Mouse (Mus musculus): ENCODE results near the gene Grwd1. TPM values are rescaled to one million over a fixed set of nuclear protein-coding genes. Genes with fewer than 3 reads are reported as not detected.
"Not testable (repeated sequence)": the region's sequence is repeated elsewhere in the genome, so short reads cannot be mapped to it uniquely, and the experiment has no call there.

The Grwd1 gene
- total RNA-seq (2021): 10 to 100 TPM in 1 of 2 experiments, 1 to 10 TPM in 1; 10.0 to 11.2 TPM

DNA sequence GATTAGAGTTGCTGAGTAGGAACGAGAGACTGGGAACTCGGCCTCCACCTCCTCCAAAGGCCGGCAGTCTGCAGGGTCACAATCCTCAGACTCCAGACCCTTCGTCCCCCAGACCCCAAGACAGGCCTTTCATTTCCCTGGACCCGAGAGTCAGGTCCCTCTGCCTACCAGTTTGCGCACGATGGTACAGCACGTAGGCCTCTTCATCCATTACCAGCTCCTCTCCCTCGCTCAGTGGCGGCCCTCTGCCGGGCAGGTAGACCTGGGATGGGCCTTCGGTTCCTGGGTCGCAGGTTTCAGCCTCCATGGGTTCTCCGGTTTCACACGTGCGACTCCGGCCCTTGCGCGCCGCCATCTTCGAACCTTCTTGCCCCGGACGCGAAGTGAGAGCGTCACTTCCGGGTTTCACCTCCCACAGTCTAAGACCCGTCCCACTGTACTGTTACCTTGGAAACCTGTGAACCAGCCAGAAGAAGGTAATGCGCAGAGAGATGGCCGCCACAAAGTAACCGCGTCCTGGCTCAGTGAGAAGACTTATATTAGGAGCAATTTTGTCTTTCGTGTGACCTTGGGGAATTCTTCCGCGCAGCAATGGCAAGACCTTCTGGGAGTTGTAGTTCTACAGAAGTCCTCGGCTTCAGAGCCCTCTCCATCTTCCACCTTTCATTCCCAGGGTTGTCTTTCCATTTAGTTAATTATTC is at the start of gene Grwd1:
TSS of gene Grwd1 (minus strand) at position 518 of the 701 bp plus-strand sequence.
- intact Hi-C loops (cut with DNase I): loop anchor here (2.0 kb wide), 1 partner anchor 18 kb away; no protein-coding TSS in a partner anchor
- DNase-seq (ENCODE audit: low spot score): peak; percentile 66

DNA sequence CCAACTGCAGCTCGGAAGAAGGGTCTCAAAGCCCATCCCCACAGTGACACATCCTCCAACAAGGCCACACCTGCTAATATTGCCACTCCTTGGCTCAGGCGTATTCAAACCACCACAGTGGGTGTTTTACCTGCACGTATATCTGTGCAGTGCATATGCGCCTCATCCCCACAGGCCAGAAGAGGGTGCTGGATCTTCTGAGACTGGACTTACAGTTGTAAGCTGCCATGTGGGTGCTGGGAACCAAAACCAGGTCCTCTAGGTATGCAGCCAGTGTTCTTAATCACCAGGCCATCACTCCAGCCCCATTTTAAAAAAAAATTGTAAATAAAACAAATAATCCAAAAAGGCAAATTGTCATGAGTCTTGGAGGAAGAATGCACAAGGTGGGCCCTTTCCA is 49.8 kb upstream of the Grwd1 start:
- intact Hi-C loops (cut with DNase I): no loop called here
- no peak for DNase-seq (ENCODE audit: low spot score)

DNA sequence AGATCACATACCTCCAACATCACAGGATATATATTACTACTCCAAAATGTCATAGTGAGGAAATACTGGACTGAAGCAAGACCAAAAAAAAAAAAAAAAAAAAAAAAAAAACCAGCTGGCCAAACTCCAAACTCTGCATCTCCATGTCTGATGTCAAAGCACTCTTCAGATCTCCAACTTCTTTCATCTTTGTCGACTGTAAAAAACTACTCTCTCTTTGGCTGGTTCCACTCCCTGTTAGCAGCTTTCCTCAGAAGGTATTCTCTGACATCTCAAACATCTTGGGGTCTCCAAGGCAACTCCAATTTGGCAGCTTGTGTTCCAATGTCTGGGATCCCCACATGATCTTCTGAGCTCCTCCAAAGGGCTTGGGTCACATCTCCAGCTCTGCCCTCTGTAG is 47.5 kb upstream of the Grwd1 start, which contains the start of gene Grin2d:
TSS of gene Grin2d (minus strand) at position 101 of the 400 bp plus-strand sequence.
- DNase-seq (ENCODE audit: low spot score): not testable (repeated sequence)
- intact Hi-C loops (cut with DNase I): loop anchor here (2.0 kb wide), 1 partner anchor 17 kb away; no protein-coding TSS in a partner anchor

DNA sequence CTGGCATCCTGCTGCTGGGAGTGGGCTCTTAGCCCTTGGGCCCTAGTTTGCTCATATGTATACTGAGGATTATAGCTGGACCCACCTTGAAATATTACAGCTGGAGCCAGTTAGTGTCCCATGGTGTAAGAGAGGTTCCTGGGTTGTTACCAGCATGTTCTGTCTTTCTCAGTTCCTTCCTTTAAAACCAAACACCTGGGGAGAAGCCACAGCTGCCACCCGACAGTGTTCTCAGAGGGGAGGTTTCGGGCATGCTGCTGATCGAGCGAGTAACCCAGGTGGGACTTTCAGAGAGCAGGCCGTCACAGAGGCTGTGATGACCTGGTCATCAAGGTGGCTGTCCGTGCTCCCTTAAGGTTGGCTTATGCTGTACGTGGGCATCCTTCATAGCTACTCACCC is 46.2 kb upstream of the Grwd1 start:
- intact Hi-C loops (cut with DNase I): no loop called here
- DNase-seq (ENCODE audit: low spot score): no peak

DNA sequence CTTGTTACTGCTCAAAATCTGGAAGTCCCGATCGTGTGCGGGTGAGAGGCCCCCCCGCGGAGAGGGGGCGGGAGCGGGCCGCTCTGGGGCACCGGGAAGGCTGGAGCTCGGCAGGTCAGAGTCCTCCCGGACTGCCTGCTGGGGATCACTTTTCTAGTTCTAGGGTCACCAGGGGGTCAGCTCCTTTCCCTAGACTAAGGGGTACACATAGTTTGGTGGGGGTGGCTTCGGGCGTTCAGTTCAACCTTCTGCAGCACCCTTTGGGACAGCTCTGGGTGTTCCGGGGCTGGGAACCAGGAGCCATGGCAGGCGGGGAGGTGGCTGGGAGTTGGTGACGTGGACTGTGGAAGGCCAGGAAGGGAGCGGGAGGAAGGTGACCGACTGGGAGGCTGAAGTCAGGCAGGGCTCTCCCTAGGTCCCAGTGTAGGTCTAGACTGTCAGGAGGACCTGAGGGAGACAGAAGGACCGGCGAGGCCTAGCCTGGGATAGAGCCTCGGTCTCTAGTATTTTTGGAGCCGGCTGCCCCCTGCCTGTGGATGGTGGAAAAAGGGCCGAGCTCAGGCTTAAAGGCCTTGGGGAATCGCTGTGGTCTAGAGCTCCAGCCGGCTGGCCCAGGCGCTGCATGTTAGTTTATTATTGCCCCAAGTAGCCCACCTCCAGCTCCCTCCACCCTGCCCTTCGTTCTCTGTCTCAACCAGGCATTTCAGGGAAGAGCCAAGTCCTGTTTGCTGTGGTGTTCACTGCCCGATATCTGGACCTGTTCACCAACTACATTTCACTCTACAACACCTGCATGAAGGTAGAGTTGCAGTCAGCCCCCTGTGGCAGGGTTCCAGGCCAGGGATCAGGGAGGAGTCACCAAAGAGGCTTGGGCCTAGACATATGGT is 42.6 kb upstream of the Grwd1 start:
- DNase-seq (ENCODE audit: low spot score): peak; percentile 46
- intact Hi-C loops (cut with DNase I): loop anchor here (1.0 to 5.0 kb wide), 3 partner anchors 51 to 139 kb away; partner anchors contain the start of gene Ccdc114

DNA sequence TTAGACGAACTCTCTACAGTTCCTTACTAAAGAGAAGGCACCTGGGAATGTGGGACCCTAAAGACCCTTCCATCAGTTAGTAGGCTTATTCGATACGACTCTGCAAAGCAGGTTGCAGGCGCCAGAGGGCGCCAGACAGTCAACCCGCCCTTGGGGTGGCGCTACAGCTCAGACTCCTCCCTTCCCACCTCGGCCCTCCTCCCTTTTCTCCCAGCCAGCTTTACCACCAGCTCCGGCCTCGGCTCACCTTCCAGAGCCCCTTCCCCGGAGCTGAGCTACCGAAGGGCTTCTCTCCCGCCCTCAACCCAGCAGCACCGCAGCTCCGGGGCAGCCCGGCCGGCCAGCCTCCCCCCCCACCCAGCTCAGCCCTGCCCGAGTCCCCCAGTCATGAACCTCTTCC is 41.9 kb upstream of the Grwd1 start, which contains the start of gene Kdelr1:
TSS of gene Kdelr1 (plus strand) at position 149 of the 400 bp plus-strand sequence.
- intact Hi-C loops (cut with DNase I): loop anchor here (1.0 to 5.0 kb wide), 3 partner anchors 52 to 140 kb away; partner anchors contain the start of gene Ccdc114
- peak; percentile 79 for DNase-seq (ENCODE audit: low spot score)

DNA sequence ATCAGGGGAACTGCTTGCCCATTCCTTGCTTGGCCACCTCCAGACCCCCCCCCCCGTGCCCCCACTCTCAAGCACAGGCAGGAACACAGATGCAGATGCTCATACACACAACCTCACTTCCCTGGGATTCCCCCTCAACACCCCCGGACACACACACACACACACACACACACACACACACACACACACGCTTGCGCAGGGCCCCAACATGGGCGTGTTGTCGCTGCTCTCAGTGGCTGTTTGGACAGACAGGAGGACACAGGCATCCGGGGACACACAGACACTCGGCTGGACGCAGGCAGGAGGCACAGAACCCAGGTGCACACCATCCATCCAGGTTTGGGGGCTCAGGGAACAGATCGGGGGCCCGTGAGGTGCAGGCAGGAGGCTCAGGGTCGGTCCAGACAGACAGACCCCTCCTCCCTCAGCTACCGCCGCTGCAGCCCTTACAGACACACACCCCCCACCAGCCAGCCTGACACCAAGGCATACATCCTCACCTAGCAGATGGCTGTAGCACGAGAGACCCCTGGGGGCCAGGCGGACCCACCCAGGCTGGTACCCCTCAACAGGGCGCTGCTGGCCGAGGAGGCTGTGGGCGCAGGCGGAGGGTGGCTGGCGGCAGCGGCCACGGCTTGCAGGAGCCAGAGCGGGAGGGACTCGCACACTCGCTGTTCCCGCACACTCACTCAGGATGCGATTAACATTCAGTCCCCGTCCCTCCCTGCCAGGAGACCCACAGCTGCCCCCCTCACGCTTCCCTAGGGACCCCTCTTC is 39.7 kb upstream of the Grwd1 start:
- DNase-seq (ENCODE audit: low spot score): no peak

DNA sequence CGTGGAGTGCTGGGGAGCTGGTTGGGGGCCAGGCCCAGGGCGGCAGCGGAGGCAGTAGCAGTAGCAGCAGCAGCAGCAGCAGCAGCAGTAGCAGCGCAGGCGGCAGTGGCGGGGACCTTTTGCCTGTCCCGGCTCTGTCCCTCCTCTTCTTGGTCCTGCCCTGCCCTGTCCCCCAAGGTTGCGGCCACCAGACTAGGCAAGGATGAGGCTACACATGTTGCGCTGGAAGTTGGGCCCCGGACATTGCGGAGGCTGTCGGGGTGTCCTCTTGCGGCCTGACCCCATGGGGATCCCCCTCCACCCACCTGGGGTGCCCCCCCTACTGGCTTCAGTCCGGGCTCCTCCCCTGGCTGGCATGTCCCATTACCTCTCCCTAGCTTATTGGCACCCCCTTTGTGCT is 39.0 kb upstream of the Grwd1 start:
- no peak for DNase-seq (ENCODE audit: low spot score)
- intact Hi-C loops (cut with DNase I): loop anchor here (5.0 kb wide), 1 partner anchor 143 kb away; no protein-coding TSS in a partner anchor

More for the DNA sequence above, 39.7 kb upstream of the Grwd1 start:
- intact Hi-C loops (cut with DNase I): loop anchor here (5.0 kb wide), 1 partner anchor 142 kb away; no protein-coding TSS in a partner anchor

DNA sequence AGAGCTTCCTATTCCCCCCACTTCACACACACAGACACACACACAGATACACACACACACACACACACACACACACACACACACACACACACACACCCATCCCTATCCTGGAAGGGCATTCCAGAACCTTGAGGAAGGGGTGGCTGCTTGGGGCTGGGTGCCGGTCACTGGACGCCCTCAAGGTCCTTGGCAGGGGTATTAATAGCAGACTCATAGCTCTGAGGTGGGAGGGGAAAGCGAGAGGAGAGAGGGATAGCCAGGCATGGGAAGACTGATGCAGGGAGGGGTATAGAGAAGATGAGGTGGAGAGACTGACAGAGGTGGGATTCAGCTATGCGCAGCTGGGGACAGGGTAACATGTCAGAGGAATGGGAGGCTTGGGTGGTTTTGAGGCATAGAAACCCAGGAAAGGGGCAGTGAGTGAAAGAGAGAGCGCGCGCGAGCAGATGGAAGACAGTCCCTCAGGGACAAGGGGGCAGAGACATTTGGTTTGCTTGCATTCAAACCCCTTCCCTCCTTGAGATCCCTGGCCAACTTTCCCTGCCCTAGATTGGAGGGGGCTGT is 38.4 kb upstream of the Grwd1 start:
- intact Hi-C loops (cut with DNase I): no loop called here
- no peak for DNase-seq (ENCODE audit: low spot score)

DNA sequence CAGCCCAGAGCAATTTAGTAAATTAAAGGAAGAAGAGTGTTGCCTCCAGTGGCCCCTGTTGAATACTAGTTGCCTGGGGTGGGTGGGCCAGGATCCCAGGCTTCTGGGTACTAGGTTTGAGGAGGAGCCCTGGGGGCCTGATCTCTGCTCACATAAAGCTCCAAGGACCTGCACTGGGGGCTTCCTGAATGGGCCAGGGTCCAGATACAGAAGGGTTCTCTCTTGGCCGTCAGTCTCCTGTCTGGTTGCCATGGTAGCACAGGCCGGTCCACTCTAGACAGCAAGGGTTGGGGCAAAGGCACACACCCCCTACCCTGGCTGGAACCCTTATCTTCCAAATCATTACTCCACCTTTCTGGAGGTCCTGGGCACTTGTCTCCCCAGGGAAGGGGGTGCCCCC is 37.1 kb upstream of the Grwd1 start:
- intact Hi-C loops (cut with DNase I): no loop called here

DNA sequence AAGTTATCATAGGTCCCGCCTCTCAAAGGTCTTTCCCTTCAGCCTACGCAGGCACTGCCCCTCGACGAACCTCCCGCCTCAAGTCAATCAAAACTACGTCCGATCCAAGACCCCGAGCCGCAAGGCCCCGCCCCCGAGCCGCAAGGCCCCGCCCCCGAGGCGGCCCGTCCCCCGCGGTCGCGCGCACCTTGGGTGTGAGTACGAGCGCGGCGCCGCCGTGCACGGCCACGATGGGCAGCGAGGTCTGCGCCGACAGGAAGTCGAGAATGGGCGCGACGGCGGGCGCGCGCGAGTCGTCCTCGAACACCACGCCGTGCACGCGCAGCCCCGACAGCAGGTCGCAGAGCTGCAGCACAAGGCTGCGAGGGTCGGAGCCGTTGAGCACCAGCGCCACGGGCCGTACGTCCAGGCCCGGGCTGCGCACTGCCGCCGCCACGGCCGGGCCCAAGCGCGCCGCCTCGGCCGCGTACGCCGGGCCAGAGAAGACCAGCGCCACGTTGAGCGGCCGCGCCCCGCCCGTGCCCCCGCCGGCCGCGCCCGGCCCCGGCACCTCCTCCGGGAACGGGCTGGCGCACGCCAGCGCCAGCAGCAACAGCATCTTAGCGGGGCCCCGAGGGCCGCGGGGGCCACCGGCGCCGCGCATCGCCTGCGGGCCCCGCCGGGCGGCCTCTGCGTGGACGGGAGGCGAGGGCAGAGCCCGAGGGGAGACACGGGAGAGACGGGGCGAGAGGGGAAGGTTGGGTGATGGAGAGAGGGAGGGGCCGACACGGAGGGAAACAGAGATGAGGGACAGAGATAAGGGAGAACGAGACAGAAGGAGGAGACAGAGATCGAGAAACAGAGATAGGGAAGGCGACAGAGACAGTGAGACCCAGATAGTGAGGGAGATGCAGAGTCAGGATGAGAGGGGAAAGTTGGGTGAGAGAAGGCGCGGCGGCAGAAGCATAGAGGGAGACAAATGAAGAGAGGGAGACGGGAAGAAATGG is 35.5 kb upstream of the Grwd1 start:
- DNase-seq (ENCODE audit: low spot score): peak; percentile 90
- intact Hi-C loops (cut with DNase I): no loop called here

More for the DNA sequence above, 37.1 kb upstream of the Grwd1 start:
- DNase-seq (ENCODE audit: low spot score): no peak

DNA sequence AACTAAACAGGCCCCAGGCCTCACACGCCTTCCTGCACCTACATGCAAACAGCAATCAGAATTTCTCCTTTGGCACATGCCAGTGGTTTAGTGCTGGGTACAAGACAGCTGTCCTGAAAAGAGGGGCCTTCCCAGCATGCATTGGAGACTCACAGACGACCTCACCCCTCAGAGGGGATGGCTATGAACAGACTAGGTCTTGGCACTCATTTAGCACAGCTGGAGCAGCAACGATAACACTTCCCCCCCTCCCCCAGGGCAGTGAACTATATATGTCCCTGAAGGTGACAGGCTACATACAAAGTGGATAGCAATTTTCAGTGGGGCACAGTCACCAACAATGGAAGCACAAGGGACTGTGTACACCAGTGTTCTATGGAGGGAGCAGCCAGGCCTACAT is 33.7 kb upstream of the Grwd1 start:
- DNase-seq (ENCODE audit: low spot score): no peak
- intact Hi-C loops (cut with DNase I): no loop called here

DNA sequence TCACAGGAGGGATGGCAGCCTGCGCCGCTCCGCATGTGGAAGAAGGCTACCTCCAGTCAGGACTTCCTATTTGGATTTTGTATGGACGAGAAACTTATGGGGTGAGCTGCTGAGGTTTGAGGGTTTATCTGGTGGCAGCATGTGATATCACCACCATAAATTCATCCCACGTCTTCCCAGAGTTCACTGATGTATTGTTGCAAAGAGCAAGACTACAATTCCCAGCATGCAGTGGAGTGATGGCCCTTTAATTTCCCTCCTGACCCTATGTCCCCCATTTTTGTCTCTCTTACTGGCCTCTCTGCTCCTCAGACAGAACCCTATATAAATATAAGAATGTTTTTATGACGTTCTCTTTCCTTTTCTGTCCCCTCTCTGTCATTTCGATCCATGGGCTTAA is 32.1 kb upstream of the Grwd1 start:
- intact Hi-C loops (cut with DNase I): no loop called here
- DNase-seq (ENCODE audit: low spot score): no peak

DNA sequence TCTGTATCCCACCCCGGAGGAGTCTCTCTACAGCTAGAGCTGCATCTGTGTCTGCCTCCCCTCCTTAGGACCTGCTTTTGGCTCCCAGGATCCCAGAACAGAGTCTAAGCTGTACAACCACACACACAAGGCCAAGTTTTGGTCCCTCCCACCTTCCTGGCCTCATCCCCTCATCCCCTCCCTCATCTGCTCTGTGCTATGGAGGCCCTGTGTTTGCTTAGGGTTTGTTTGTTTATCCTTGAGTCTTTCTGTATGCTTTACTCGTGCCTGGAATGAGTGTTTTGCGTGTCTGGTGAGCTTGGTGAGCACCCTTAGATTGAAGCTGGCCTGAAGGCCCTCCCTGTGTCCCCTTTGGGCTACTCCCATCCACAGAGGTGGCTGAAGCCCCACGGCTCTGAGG is 28.3 kb upstream of the Grwd1 start:
- intact Hi-C loops (cut with DNase I): no loop called here
- no peak for DNase-seq (ENCODE audit: low spot score)

DNA sequence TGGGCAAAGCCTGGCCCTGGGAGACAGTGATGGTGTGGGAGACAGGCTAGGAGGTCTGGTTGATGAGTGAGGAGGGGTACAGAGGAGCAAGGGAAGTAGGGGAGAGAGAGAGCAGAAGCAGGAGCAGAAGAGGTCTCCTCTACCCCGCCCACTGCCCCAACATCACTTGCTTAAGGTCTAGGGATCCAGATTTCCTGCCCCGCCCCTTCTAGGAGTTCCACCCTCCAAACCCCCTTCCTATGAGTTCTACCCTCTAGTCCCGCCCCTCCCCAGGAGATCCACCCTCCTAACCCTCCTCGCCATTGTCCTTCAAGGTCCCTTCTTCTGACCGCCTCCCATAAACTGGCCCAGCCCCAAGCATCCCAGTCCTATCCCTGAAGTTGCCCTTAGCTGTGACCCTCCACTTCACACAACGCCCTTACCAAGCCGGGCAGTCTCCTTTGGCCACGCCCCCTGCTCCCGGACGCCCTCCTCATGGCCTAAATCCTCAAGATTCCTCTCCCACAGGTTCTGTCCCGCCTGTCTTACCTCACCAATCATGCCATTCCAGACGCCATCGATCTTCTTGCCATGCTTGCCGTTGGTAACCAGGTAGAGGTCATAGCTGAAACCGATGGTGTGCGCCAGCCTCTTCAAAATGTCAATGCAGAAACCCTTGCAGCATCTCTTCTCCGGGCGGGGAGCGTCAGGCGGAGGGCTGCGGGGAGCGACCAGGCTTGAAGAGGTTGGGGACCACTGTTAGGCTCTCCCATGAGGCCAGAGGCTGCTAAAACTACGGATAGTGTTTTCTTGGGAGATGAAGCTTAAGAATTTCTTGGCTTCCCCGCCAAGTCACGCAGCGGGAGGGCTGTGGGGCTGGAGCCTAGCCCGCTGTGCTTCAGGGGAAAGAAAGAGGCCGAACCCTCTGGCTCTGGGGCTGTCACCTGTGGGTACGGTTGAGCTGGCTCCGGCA is 26.5 kb upstream of the Grwd1 start:
- intact Hi-C loops (cut with DNase I): no loop called here
- DNase-seq (ENCODE audit: low spot score): no peak

DNA sequence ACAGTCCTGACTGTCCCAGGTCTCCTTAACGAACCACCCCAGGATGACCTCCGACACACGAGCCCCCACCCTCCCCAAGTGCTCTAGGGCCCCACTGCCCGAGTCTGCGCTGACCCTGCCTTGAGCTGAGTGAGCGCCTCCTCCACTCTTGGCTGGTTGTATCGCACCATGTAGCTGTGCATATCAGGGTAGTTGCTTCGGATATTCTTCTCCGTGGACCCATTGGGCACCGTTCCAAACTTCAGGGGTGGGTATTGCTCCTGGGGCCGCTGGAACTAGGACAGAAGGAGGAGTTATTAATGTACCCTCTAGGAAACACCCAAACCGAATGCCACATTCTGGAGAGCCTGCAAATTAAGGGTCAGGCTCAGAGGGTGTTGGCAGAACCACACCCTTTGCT is 22.3 kb upstream of the Grwd1 start:
- intact Hi-C loops (cut with DNase I): no loop called here
- DNase-seq (ENCODE audit: low spot score): no peak

DNA sequence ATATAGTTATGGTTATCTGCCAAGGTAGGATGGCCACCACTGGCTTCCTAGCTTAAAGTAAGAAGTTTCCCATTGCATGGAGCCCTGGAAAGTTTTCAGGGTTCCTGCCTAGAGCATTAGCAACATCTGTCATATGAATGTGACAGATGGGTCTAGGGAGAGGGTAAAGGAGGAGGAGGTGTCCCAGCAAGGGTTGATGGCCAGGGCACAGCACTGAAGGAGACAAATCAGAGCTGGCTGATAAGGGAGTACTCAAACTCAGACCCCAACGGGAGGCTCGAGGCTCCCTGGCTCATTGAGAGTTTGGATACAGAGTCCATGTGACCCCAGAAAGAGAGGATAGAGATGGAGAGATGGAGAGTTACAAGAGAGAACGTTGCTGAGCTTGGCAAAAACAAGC is 19.9 kb upstream of the Grwd1 start:
- intact Hi-C loops (cut with DNase I): no loop called here
- no peak for DNase-seq (ENCODE audit: low spot score)
